Mouse (Mus musculus): ENCODE data around the gene Scfd2.

- TF ChIP-seq CTCF (IDR thresholded peaks at IDR 0.05; ENCODE audit: control insufficient read depth, insufficient read depth, insufficient replicate concordance, low read depth, low read length): no peak
- TF ChIP-seq POLR2A (IDR thresholded peaks at IDR 0.05; ENCODE audit: control insufficient read depth, low read depth, low read length): no peak
These were observed 375.7 kb downstream of the Scfd2 start for GRCm38 (mm10) chr5:74155860-74156351.

All from testis, adult 2 months (tissue).